Comparison of ENCODE assay signal across 10 mouse cellular contexts in genomic region chr9:58063531-58063930, GRCm38 (mm10). TPM values are rescaled to one million over a fixed set of nuclear protein-coding genes. Genes with fewer than 3 reads are reported as not detected.
A peak's percentile ranks its signal among the peaks of the same experiment; 100 is the strongest.
DNase-seq lines count a peak whose midpoint lies in the region; ATAC-seq and TF ChIP-seq lines count a peak whose summit lies in the region.
"Had no signal": no experiment of that assay in that cellular context is flagged by ENCODE, and none has a peak within 500 bp of the region (broad histone marks: within the 10 kb centered on the region; RNA-seq: fewer than 3 reads in every experiment).

TSS of gene Stra6 (plus strand) at chr9:58063788.

- H3K27ac ChIP-seq in kidney, adult 2 months (ENCODE audit: insufficient read depth, low read depth, low read length): no peak within 1 kb of the TSS
- H3K27ac ChIP-seq in embryonic facial prominence, embryonic 10.5 days (replicated peaks): no peak within 1 kb of the TSS
- peak within 1 kb of the TSS; percentile 92 for H3K27ac ChIP-seq in forebrain, embryonic 14.5 days (ENCODE audit: low read depth, low read length)
- no peak within 1 kb of the TSS for H3K27ac ChIP-seq in limb, embryonic 12.5 days
- H3K27ac ChIP-seq: lung, embryonic 15.5 days had no signal

- 13% methylated on average over 3 of the region's 3 CpGs for WGBS in kidney, adult 2 months
- 33% methylated on average over 3 of the region's 3 CpGs for WGBS in embryonic facial prominence, embryonic 10.5 days
- WGBS in forebrain, embryonic 14.5 days: 36% methylated on average over 3 of the region's 3 CpGs
- 4% methylated on average over 3 of the region's 3 CpGs for WGBS in limb, embryonic 12.5 days

- no peak for DNase-seq in kidney, adult 2 months
- DNase-seq in kidney, postnatal 25 days: no peak
- DNase-seq in embryonic facial prominence, embryonic 10.5 days (ENCODE audit: low spot score): no peak
- DNase-seq in forebrain, embryonic 14.5 days (ENCODE audit: low spot score): no peak
- DNase-seq in gastrocnemius, postnatal 14 days: no peak
- DNase-seq in testis, postnatal 10 days (ENCODE audit: low spot score): no peak
- DNase-seq in urinary bladder, postnatal 10 days (ENCODE audit: low spot score): no peak
- DNase-seq: right cerebral cortex, postnatal 25 days had no signal

- intact Hi-C loops in gastrocnemius, postnatal 14 days (cut with DNase I; ENCODE audit: low total_unique reads): no loop called here

- no peak for TF ChIP-seq POLR2A in kidney, adult 2 months (IDR thresholded peaks at IDR 0.05; ENCODE audit: low read depth, low read length)

- H3K4me3 ChIP-seq in kidney, adult 2 months (ENCODE audit: insufficient read depth, low read depth, low read length): no peak within 1 kb of the TSS
- H3K4me3 ChIP-seq in embryonic facial prominence, embryonic 10.5 days: no peak within 1 kb of the TSS
- no peak within 1 kb of the TSS for H3K4me3 ChIP-seq in forebrain, embryonic 14.5 days (ENCODE audit: low read depth, low read length)
- H3K4me3 ChIP-seq in limb, embryonic 12.5 days (replicated peaks): no peak within 1 kb of the TSS
- H3K4me3 ChIP-seq: lung, embryonic 15.5 days had no signal

- no peaks in the 10 kb centered on the region for H3K9me3 ChIP-seq in embryonic facial prominence, embryonic 10.5 days
- H3K9me3 ChIP-seq in forebrain, embryonic 14.5 days (replicated peaks; ENCODE audit: control insufficient read depth, low read length): no peaks in the 10 kb centered on the region
- no peaks in the 10 kb centered on the region for H3K9me3 ChIP-seq in limb, embryonic 12.5 days
- H3K9me3 ChIP-seq: lung, embryonic 15.5 days had no signal

- H3K27me3 ChIP-seq in kidney, adult 2 months (replicated peaks; ENCODE audit: control insufficient read depth, insufficient read depth, low read length): peaks cover 2% of the 10 kb centered on the region; the same call in 1 of the 2 replicates
- H3K27me3 ChIP-seq in embryonic facial prominence, embryonic 10.5 days (replicated peaks; ENCODE audit: low read depth, poor library complexity, severe bottlenecking): peaks cover 34% of the 10 kb centered on the region; the same call in 1 of the 2 replicates
- no peaks in the 10 kb centered on the region for H3K27me3 ChIP-seq in forebrain, embryonic 14.5 days (replicated peaks; ENCODE audit: control insufficient read depth, insufficient read depth, low read length)
- H3K27me3 ChIP-seq in limb, embryonic 12.5 days: peaks cover 41% of the 10 kb centered on the region

- H3K4me1 ChIP-seq in kidney, adult 2 months (ENCODE audit: control insufficient read depth, insufficient read depth, low read length): no peaks in the 10 kb centered on the region
- H3K4me1 ChIP-seq in embryonic facial prominence, embryonic 10.5 days: peaks cover 51% of the 10 kb centered on the region
- peaks cover 70% of the 10 kb centered on the region for H3K4me1 ChIP-seq in forebrain, embryonic 14.5 days (ENCODE audit: control insufficient read depth, insufficient read depth, low read length)
- peaks cover 23% of the 10 kb centered on the region for H3K4me1 ChIP-seq in limb, embryonic 12.5 days (replicated peaks)

- no peak within 1 kb of the TSS for H3K9ac ChIP-seq in forebrain, embryonic 14.5 days (ENCODE audit: low read length)
- H3K9ac ChIP-seq in limb, embryonic 12.5 days (replicated peaks): no peak within 1 kb of the TSS
- H3K9ac ChIP-seq: lung, embryonic 15.5 days had no signal

- no peaks in the 10 kb centered on the region for H3K36me3 ChIP-seq in kidney, adult 2 months (ENCODE audit: control insufficient read depth, insufficient read depth, low read length)
- no peaks in the 10 kb centered on the region for H3K36me3 ChIP-seq in embryonic facial prominence, embryonic 10.5 days (replicated peaks)
- H3K36me3 ChIP-seq in forebrain, embryonic 14.5 days (ENCODE audit: control insufficient read depth, insufficient read depth, low read length): no peaks in the 10 kb centered on the region
- H3K36me3 ChIP-seq in limb, embryonic 12.5 days: no peaks in the 10 kb centered on the region
- H3K36me3 ChIP-seq: lung, embryonic 15.5 days had no signal

- TF ChIP-seq CTCF in kidney, adult 2 months (conservative IDR thresholded peaks at IDR 0.05; ENCODE audit: insufficient read depth, insufficient read length, low read depth, low read length): no peak

- no peak within 1 kb of the TSS for H3K4me2 ChIP-seq in forebrain, embryonic 14.5 days (ENCODE audit: low read length)
- H3K4me2 ChIP-seq in limb, embryonic 12.5 days: no peak within 1 kb of the TSS
- H3K4me2 ChIP-seq: lung, embryonic 15.5 days had no signal

- ATAC-seq in forebrain, embryonic 14.5 days: no peak
- no peak for ATAC-seq in limb, embryonic 12.5 days (ENCODE audit: insufficient number of reproducible peaks, insufficient read depth, low FRiP score, low TSS enrichment, low read depth)

RNA-seq across cellular contexts. Expression of gene Stra6, which starts in this region (rescaled TPM):
- polyA plus RNA-seq in kidney, adult 2 months (2012; rRNA removed): 15.4 and 19.5 TPM in 2 replicates
- polyA plus RNA-seq in embryonic facial prominence, embryonic 10.5 days (2016; fragmentation: Nextera tagmentation; extraction: Ambion mirVana): 33.6 and 47.2 TPM in 2 replicates
- polyA plus RNA-seq in forebrain, embryonic 14.5 days (2014; fragmentation: Nextera tagmentation; extraction: Ambion mirVana): 9.9 and 11.1 TPM in 2 replicates
- 37.5 and 49.0 TPM in 2 replicates for polyA plus RNA-seq in limb, embryonic 12.5 days (2016; fragmentation: Nextera tagmentation; extraction: Ambion mirVana)
- under 1 TPM; 0.16 to 0.29 TPM for total RNA-seq in gastrocnemius, postnatal 14 days (2021)
